Mouse (Mus musculus): ENCODE data around the gene Hist1h2af. TPM values are rescaled to one million over a fixed set of nuclear protein-coding genes. Genes with fewer than 3 reads are reported as not detected.

Hist1h2af gene
- polyA plus RNA-seq, 1 experiment, result 4.5 TPM

DNA sequence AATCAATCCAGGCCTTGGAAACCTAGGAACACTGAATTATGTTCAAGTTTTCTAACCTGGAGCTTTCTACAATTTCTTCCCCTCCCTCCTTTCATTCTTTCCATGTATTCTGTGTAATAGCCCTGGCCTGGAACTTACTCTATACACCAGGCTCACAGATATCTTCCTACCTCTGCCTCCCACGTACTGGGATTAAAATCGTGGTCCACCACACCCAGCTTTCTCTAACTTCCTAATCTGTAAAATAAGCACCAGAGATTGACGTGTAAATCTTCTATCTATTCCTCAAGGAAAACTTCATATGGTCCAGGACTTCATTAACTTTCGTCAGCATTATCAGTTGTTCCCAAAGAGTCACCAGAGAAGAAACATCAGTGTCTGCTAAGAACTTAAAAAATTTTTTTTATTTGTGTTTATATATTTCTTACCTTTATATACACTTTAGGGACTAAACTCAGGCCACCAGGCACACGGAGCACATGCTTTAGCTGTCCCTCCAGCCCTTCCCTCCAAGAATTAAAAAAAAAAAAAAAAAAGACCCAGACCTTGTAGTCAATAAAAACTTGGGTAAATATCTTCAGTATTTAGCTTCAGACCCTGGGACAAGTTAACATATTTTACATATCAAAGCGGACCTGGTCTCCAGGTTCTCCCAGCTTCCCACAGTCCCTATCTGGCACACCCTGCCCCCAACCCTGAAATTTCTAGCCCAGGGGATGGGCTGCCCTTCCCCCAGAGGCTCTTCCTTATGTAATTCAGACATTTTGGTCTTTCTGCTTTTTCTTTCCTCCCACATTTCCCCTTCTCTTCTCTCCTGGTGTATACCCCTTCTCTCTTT is 48.7 kb downstream of the Hist1h2af start:
- no peak for TF ChIP-seq POLR2A (IDR thresholded peaks at IDR 0.05; ENCODE audit: control insufficient read depth, low read depth, low read length)
- no peak for TF ChIP-seq CTCF (IDR thresholded peaks at IDR 0.05; ENCODE audit: control insufficient read depth, insufficient read depth, insufficient replicate concordance, low read depth, low read length)
- Histone ChIP-seq H3K4me3 (ENCODE audit: control insufficient read depth, low read depth, low read length) (no peak overlapping the region), H3K27me3 (ENCODE audit: control insufficient read depth, insufficient read depth, low read length) (no peaks in the 10 kb centered on the region), H3K36me3 (ENCODE audit: control insufficient read depth, insufficient read depth, low read length) (no peaks in the 10 kb centered on the region), H3K4me1 (ENCODE audit: control insufficient read depth, insufficient read depth, low read length) (peaks cover 8% of the 10 kb centered on the region; the same call in 1 of the 2 replicates), H3K27ac (ENCODE audit: control insufficient read depth, insufficient read depth, low read depth, low read length) (no peak overlapping the region)

GRCm38 (mm10) chr13:23583387-23584068 is 49.8 kb downstream of the Hist1h2af start:
- Histone ChIP-seq H3K4me3 (ENCODE audit: control insufficient read depth, low read depth, low read length) (no peak overlapping the region), H3K36me3 (ENCODE audit: control insufficient read depth, insufficient read depth, low read length) (no peaks in the 10 kb centered on the region), H3K4me1 (ENCODE audit: control insufficient read depth, insufficient read depth, low read length) (peaks cover 8% of the 10 kb centered on the region; the same call in 1 of the 2 replicates), H3K27ac (ENCODE audit: control insufficient read depth, insufficient read depth, low read depth, low read length) (no peak overlapping the region), H3K27me3 (ENCODE audit: control insufficient read depth, insufficient read depth, low read length) (no peaks in the 10 kb centered on the region)
- no peak for TF ChIP-seq CTCF (IDR thresholded peaks at IDR 0.05; ENCODE audit: control insufficient read depth, insufficient read depth, insufficient replicate concordance, low read depth, low read length)
- no peak for TF ChIP-seq POLR2A (IDR thresholded peaks at IDR 0.05; ENCODE audit: control insufficient read depth, low read depth, low read length)

Other genes with a start within 250 kb of the Hist1h2af start
- 1.1 and 1.8 TPM in 2 replicates for gene Zfp322a, start 164.7 kb upstream of the Hist1h2af start, polyA plus RNA-seq (2012; rRNA removed)
- 2.0 TPM in 2 replicates for gene Abt1, start 110.0 kb upstream of the Hist1h2af start, polyA plus RNA-seq (2012; rRNA removed)
- 0.05 and 0.26 TPM in 2 replicates for gene Btn1a1, start 68.0 kb upstream of the Hist1h2af start, polyA plus RNA-seq (2012; rRNA removed)
- 0.08 and 0.21 TPM in 2 replicates for gene Btn2a2, start 45.0 kb upstream of the Hist1h2af start, polyA plus RNA-seq (2012; rRNA removed)
- gene Hist1h4h, start 2.9 kb upstream of the Hist1h2af start, polyA plus RNA-seq (2012; rRNA removed), result 13.2 and 17.1 TPM in 2 replicates
- gene Hist1h3g, start 1.5 kb downstream of the Hist1h2af start, polyA plus RNA-seq (2012; rRNA removed), result 1.3 and 2.7 TPM in 2 replicates
- 0.07 and 0.13 TPM in 2 replicates for gene Hist1h2bh, start 9.5 kb downstream of the Hist1h2af start, polyA plus RNA-seq (2012; rRNA removed)
- 1.3 and 1.4 TPM in 2 replicates for gene Hist1h3f, start 10.1 kb downstream of the Hist1h2af start, polyA plus RNA-seq (2012; rRNA removed)
- 2.1 and 3.7 TPM in 2 replicates for gene Hist1h4f, start 17.7 kb downstream of the Hist1h2af start, polyA plus RNA-seq (2012; rRNA removed)
- gene Hist1h1d, start 19.4 kb downstream of the Hist1h2af start, polyA plus RNA-seq (2012; rRNA removed), result 0.02 and 0.04 TPM in 2 replicates
- 2.8 and 3.2 TPM in 2 replicates for gene Hist1h3e, start 28.5 kb downstream of the Hist1h2af start, polyA plus RNA-seq (2012; rRNA removed)
- gene Hist1h2ae, start 37.3 kb downstream of the Hist1h2af start, polyA plus RNA-seq (2012; rRNA removed), result 0.34 and 0.36 TPM in 2 replicates
- 6.8 and 7.8 TPM in 2 replicates for gene Hist1h2bg, start 37.5 kb downstream of the Hist1h2af start, polyA plus RNA-seq (2012; rRNA removed)
- gene Hist1h2bf, start 40.3 kb downstream of the Hist1h2af start, polyA plus RNA-seq (2012; rRNA removed), result 0.98 and 2.9 TPM in 2 replicates
- gene Hist1h2ad, start 40.5 kb downstream of the Hist1h2af start, polyA plus RNA-seq (2012; rRNA removed), result 0.90 and 1.0 TPM in 2 replicates
- gene Hist1h3d, start 41.9 kb downstream of the Hist1h2af start, polyA plus RNA-seq (2012; rRNA removed), result 0.98 and 1.1 TPM in 2 replicates
- gene Hist1h4d, start 47.7 kb downstream of the Hist1h2af start, polyA plus RNA-seq (2012; rRNA removed), result 2.7 and 2.9 TPM in 2 replicates
- gene Hist1h2be, start 87.2 kb downstream of the Hist1h2af start, polyA plus RNA-seq (2012; rRNA removed), result 0.42 and 0.58 TPM in 2 replicates
- 0.35 and 0.41 TPM in 2 replicates for gene Hist1h1e, start 88.7 kb downstream of the Hist1h2af start, polyA plus RNA-seq (2012; rRNA removed)
- 0.20 and 0.26 TPM in 2 replicates for gene Hist1h2ac, start 150.0 kb downstream of the Hist1h2af start, polyA plus RNA-seq (2012; rRNA removed)
- gene Hist1h2bc, start 150.3 kb downstream of the Hist1h2af start, polyA plus RNA-seq (2012; rRNA removed), result 17.8 and 19.0 TPM in 2 replicates
- gene Hist1h1t, start 161.9 kb downstream of the Hist1h2af start, polyA plus RNA-seq (2012; rRNA removed), result 22.2 and 24.8 TPM in 2 replicates
- gene Hist1h4c, start 164.5 kb downstream of the Hist1h2af start, polyA plus RNA-seq (2012; rRNA removed), result 20.1 and 20.6 TPM in 2 replicates
- 5.2 and 6.1 TPM in 2 replicates for gene Hfe, start 176.9 kb downstream of the Hist1h2af start, polyA plus RNA-seq (2012; rRNA removed)
- gene Hist1h1c, start 204.9 kb downstream of the Hist1h2af start, polyA plus RNA-seq (2012; rRNA removed), result 5.4 and 6.9 TPM in 2 replicates
- gene Hist1h3c, start 211.7 kb downstream of the Hist1h2af start, polyA plus RNA-seq (2012; rRNA removed), result 2.3 TPM in 2 replicates
- gene Hist1h2bb, start 212.8 kb downstream of the Hist1h2af start, polyA plus RNA-seq (2012; rRNA removed), result 3.9 and 7.0 TPM in 2 replicates
- 4.4 and 6.2 TPM in 2 replicates for gene Hist1h2ab, start 217.2 kb downstream of the Hist1h2af start, polyA plus RNA-seq (2012; rRNA removed)
- 4.2 and 4.7 TPM in 2 replicates for gene Hist1h3b, start 218.4 kb downstream of the Hist1h2af start, polyA plus RNA-seq (2012; rRNA removed)
- gene Hist1h4b, start 223.1 kb downstream of the Hist1h2af start, polyA plus RNA-seq (2012; rRNA removed), result 2.4 and 2.5 TPM in 2 replicates
- 83.8 and 94.1 TPM in 2 replicates for gene Hist1h4a, start 227.3 kb downstream of the Hist1h2af start, polyA plus RNA-seq (2012; rRNA removed)
- gene Hist1h3a, start 228.5 kb downstream of the Hist1h2af start, polyA plus RNA-seq (2012; rRNA removed), result 29.4 and 33.4 TPM in 2 replicates
- gene Hist1h1a, start 229.8 kb downstream of the Hist1h2af start, polyA plus RNA-seq (2012; rRNA removed), result 2.9 and 4.3 TPM in 2 replicates
- gene Trim38, start 236.0 kb downstream of the Hist1h2af start, polyA plus RNA-seq (2012; rRNA removed), result 2.1 and 2.5 TPM in 2 replicates